Comparison of ENCODE assay signal across 9 mouse cellular contexts in the genomic region with DNA sequence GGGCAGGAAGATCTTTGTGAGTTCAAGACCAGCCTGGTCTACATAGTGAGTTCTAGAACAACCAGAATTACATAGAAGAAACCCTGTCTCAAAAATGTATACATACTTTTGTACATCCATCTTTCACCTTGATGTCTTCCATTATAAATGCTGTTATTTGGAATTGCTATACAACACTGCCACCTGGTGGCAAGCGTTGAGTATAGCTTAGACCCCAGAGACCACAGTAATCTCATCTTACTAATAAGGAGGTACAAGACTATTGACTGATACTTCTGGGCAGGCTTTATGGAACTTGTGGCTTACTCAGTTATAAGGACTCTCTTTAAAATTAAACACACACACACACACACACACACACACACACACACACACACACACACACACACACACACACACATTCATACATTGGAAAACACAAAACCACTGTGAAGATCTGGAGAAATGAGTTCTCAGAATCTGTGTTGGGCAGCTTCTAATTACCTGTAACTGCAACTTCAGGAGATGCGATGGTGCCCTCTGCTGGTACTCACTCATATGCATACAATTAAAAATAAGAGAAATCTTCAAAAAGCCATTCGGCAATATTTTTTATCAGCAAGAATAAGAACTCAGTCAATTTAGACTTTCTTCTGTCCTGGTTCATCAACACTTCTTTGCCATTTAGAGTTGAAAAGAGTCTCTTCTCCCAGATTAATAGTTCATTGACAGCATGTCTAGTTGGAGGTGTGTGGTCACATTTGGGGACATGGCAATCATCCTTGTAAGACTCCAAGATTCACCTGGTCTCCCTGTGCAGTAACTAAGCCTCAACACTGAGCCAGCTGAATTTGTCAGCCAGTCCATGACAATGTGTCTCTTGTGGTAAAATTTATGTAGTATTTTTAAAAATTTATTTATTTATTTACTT. TPM values are rescaled to one million over a fixed set of nuclear protein-coding genes. Genes with fewer than 3 reads are reported as not detected.
DNase-seq lines count a peak whose midpoint lies in the region; ATAC-seq and TF ChIP-seq lines count a peak whose summit lies in the region.
"Had no signal": no experiment of that assay in that cellular context is flagged by ENCODE, and none has a peak within 500 bp of the region (broad histone marks: within the 10 kb centered on the region; RNA-seq: fewer than 3 reads in every experiment).

No protein-coding gene starts in this region.

- no peak for ATAC-seq in heart, embryonic 12.5 days (ENCODE audit: insufficient number of reproducible peaks, low FRiP score)
- ATAC-seq in midbrain, embryonic 11.5 days (ENCODE audit: low FRiP score), result peak; percentile 45

- no peak overlapping the region for H3K27ac ChIP-seq in heart, adult 2 months
- H3K27ac ChIP-seq in heart, embryonic 12.5 days (ENCODE audit: poor library complexity, severe bottlenecking), result no peak overlapping the region
- 0 out of 2 replicates have a peak overlapping the region, but pooled peaks have one; percentile 7 for H3K27ac ChIP-seq in layer of hippocampus, adult 2 months
- H3K27ac ChIP-seq in midbrain, embryonic 11.5 days (ENCODE audit: low read depth, low read length), result no peak overlapping the region
- H3K27ac ChIP-seq: limb, embryonic 15.5 days had no signal

- peaks cover 3% of the 10 kb centered on the region; the same call in 1 of the 2 replicates for H3K4me1 ChIP-seq in heart, adult 2 months (ENCODE audit: control insufficient read depth, insufficient read depth, low read length)
- H3K4me1 ChIP-seq in heart, embryonic 12.5 days (replicated peaks), result peaks cover 15% of the 10 kb centered on the region
- peaks cover 3% of the 10 kb centered on the region; the same call in 1 of the 2 replicates for H3K4me1 ChIP-seq in midbrain, embryonic 11.5 days (ENCODE audit: control insufficient read depth, insufficient read depth, low read length)
- H3K4me1 ChIP-seq: limb, embryonic 15.5 days had no signal

- intact Hi-C loops in heart, adult 2 months (cut with DNase I), result loop anchor here (1.0 to 5.0 kb wide), 3 partner anchors 66 to 266 kb away; no protein-coding TSS in a partner anchor
- intact Hi-C loops in heart, postnatal 14 days (cut with DNase I), result loop anchor here (1.0 to 5.0 kb wide), 4 partner anchors 126 to 397 kb away; partner anchors contain the start of gene Fryl

- peak; percentile 47 to 58 for DNase-seq in heart, adult 2 months
- DNase-seq in adrenal gland, adult 18-20 months (ENCODE audit: low spot score in 2 of 2), result peak; percentile 69 to 74
- peak; percentile 87 for DNase-seq in embryo, embryonic 10 days (ENCODE audit: low spot score)
- peak; percentile 78 to 85 for DNase-seq in heart, postnatal 14 days
- DNase-seq in layer of hippocampus, adult 2 months (ENCODE audit: low spot score in 2 of 2), result peak; percentile 73 to 80
- DNase-seq in midbrain, embryonic 11.5 days (ENCODE audit: low spot score, missing footprints), result peak; percentile 93
- DNase-seq in splenic B cell, adult 2 months (ENCODE audit: low read depth, low spot score), result peak; percentile 80

- WGBS in heart, adult 2 months, result 23% methylated on average over 3 of the region's 3 CpGs
- 29% methylated on average over 3 of the region's 3 CpGs for WGBS in heart, embryonic 12.5 days
- WGBS in midbrain, embryonic 11.5 days, result 26% methylated on average over 3 of the region's 3 CpGs

- no peak overlapping the region for H3K4me2 ChIP-seq in heart, embryonic 12.5 days
- no peak overlapping the region for H3K4me2 ChIP-seq in midbrain, embryonic 11.5 days
- H3K4me2 ChIP-seq: limb, embryonic 15.5 days had no signal

- no peak overlapping the region for H3K9ac ChIP-seq in heart, adult 2 months (ENCODE audit: low read depth, low read length)
- no peak overlapping the region for H3K9ac ChIP-seq in heart, embryonic 12.5 days
- no peak overlapping the region for H3K9ac ChIP-seq in midbrain, embryonic 11.5 days (ENCODE audit: low read length)
- H3K9ac ChIP-seq: limb, embryonic 15.5 days had no signal

- H3K27me3 ChIP-seq in heart, adult 2 months (ENCODE audit: control insufficient read depth, insufficient read depth, low read length), result no peaks in the 10 kb centered on the region
- H3K27me3 ChIP-seq in heart, embryonic 12.5 days (replicated peaks), result no peaks in the 10 kb centered on the region
- no peaks in the 10 kb centered on the region for H3K27me3 ChIP-seq in midbrain, embryonic 11.5 days (ENCODE audit: control insufficient read depth, insufficient read depth, low read length)
- H3K27me3 ChIP-seq in splenic B cell, adult 2 months (ENCODE audit: control insufficient read depth, insufficient read depth, low read length, poor library complexity, severe bottlenecking), result no peaks in the 10 kb centered on the region; the same call in 1 of the 2 replicates

- no peaks in the 10 kb centered on the region for H3K9me3 ChIP-seq in heart, embryonic 12.5 days (replicated peaks)
- H3K9me3 ChIP-seq in midbrain, embryonic 11.5 days (ENCODE audit: control insufficient read depth, low read length), result no peaks in the 10 kb centered on the region
- H3K9me3 ChIP-seq: limb, embryonic 15.5 days had no signal

- H3K36me3 ChIP-seq in heart, adult 2 months (ENCODE audit: control insufficient read depth, insufficient read depth, low read length), result no peaks in the 10 kb centered on the region
- H3K36me3 ChIP-seq in heart, embryonic 12.5 days, result no peaks in the 10 kb centered on the region
- no peaks in the 10 kb centered on the region for H3K36me3 ChIP-seq in midbrain, embryonic 11.5 days (ENCODE audit: control insufficient read depth, insufficient read depth, low read length)
- no peaks in the 10 kb centered on the region for H3K36me3 ChIP-seq in splenic B cell, adult 2 months (ENCODE audit: control insufficient read depth, insufficient read depth, low read length, poor library complexity, severe bottlenecking)
- H3K36me3 ChIP-seq: limb, embryonic 15.5 days had no signal

- no peak overlapping the region for H3K4me3 ChIP-seq in heart, adult 2 months
- no peak overlapping the region for H3K4me3 ChIP-seq in heart, embryonic 12.5 days
- H3K4me3 ChIP-seq in layer of hippocampus, adult 2 months, result no peak overlapping the region
- no peak overlapping the region for H3K4me3 ChIP-seq in midbrain, embryonic 11.5 days (ENCODE audit: low read depth, low read length)
- H3K4me3 ChIP-seq: limb, embryonic 15.5 days had no signal

- no peak for TF ChIP-seq POLR2A in heart, adult 2 months (IDR thresholded peaks at IDR 0.05; ENCODE audit: insufficient read depth, low read depth, low read length)

- H3K79me2 ChIP-seq in heart, adult 2 months (replicated peaks; ENCODE audit: control insufficient read depth, insufficient read depth, low read length), result no peaks in the 10 kb centered on the region

- TF ChIP-seq CTCF in heart, adult 2 months (IDR thresholded peaks at IDR 0.05), result peak; percentile 76
- peak; percentile 81 for TF ChIP-seq CTCF in layer of hippocampus, adult 2 months (conservative IDR thresholded peaks at IDR 0.05)

- TF ChIP-seq EP300 in heart, adult 2 months (IDR thresholded peaks at IDR 0.05; ENCODE audit: insufficient read depth, low read depth, low read length), result no peak

RNA-seq across cellular contexts. Expression of gene Cwh43, which starts 22.9 kb away (rescaled TPM):
- not detected for total RNA-seq in heart, adult 2 months (2021)
- polyA plus RNA-seq in heart, adult 2 months (2012; rRNA removed), result not detected in 2 replicates
- not detected in 2 replicates for polyA plus RNA-seq in heart, embryonic 12.5 days (2016; fragmentation: Nextera tagmentation; extraction: Ambion mirVana)
- total RNA-seq in adrenal gland, adult 18-20 months (2021), result not detected
- total RNA-seq in heart, postnatal 14 days (2021), result not detected
- under 1 TPM; 0.56 to 0.86 TPM for total RNA-seq in layer of hippocampus, adult 2 months (2021)
- not detected in 2 replicates for polyA plus RNA-seq in midbrain, embryonic 11.5 days (2014; fragmentation: Nextera tagmentation; extraction: Ambion mirVana)

RNA-seq across cellular contexts. Expression of gene Ociad2, which starts 42.2 kb away (rescaled TPM):
- total RNA-seq in heart, adult 2 months (2021), result 10 to 100 TPM in 1 of 2 experiments, 1 to 10 TPM in 1; 9.0 to 10.5 TPM
- polyA plus RNA-seq in heart, adult 2 months (2012; rRNA removed), result 1.6 and 4.8 TPM in 2 replicates
- 27.5 and 29.0 TPM in 2 replicates for polyA plus RNA-seq in heart, embryonic 12.5 days (2016; fragmentation: Nextera tagmentation; extraction: Ambion mirVana)
- total RNA-seq in adrenal gland, adult 18-20 months (2021), result 10 to 100 TPM; 28.9 to 29.3 TPM
- 1 to 10 TPM; 6.7 to 8.6 TPM for total RNA-seq in heart, postnatal 14 days (2021)
- 100 to 1,000 TPM; 125 to 147 TPM for total RNA-seq in layer of hippocampus, adult 2 months (2021)
- polyA plus RNA-seq in midbrain, embryonic 11.5 days (2014; fragmentation: Nextera tagmentation; extraction: Ambion mirVana), result 13.5 and 15.5 TPM in 2 replicates

Comparison
In these comparisons a context has a peak if more than half of its experiments do, and no peak if none do; other contexts are left out.
1. RNA of gene Ociad2, which starts 42.2 kb away (total RNA-seq): 125 to 147 TPM in layer of hippocampus, adult 2 months; 28.9 to 29.3 TPM in adrenal gland, adult 18-20 months, 9.0 to 10.5 TPM in heart, adult 2 months and 6.7 to 8.6 TPM in heart, postnatal 14 days; every median in the first group is over 4 times any median in the second.
2. Peak in every context shown above with its lines, with median percentiles within 50 percentile points of each other: DNase-seq.